Mouse (Mus musculus) thymus, adult 2 months (tissue): ENCODE measurements at regions not wholly inside any gene's neighbourhood (a gene's known extent, or its start where the extent isn't known, plus 50 kb on each side); places are given as distances from the start of the nearest gene placed in this dataset.

Experiments used
- DNase-seq: peaks from one replicate; pipeline ENCODE4 v3.0.0; 2021
- H3K27ac ChIP-seq: fragments of 200-500 bp; 2 replicates; pipeline ENCODE4 v1.5.1; 2012; ENCODE audit warnings: low read length, control low read depth; ENCODE audit not compliant: control insufficient read depth, insufficient read depth
- H3K27me3 ChIP-seq: fragments of 200-500 bp; 2 replicates; pipeline ENCODE4 v1.6.1; 2012; ENCODE audit warnings: mild to moderate bottlenecking, low read length, moderate library complexity, mixed read lengths; ENCODE audit not compliant: control insufficient read depth, insufficient read depth
- H3K36me3 ChIP-seq: fragments of 200-500 bp; 2 replicates; pipeline ENCODE4 v1.6.1; 2012; ENCODE audit warnings: mild to moderate bottlenecking, low read length, moderate library complexity; ENCODE audit not compliant: control insufficient read depth, insufficient read depth
- H3K4me1 ChIP-seq: fragments of 200-500 bp; replicated peaks from 2 replicates; pipeline ENCODE4 v1.6.1; 2012; ENCODE audit warnings: low read length; ENCODE audit not compliant: control insufficient read depth, insufficient read depth
- H3K4me3 ChIP-seq: fragments of 200-500 bp; 2 replicates; pipeline ENCODE4 v1.5.1; 2012; ENCODE audit warnings: mild to moderate bottlenecking, low read length, control low read depth, moderate library complexity; ENCODE audit not compliant: control insufficient read depth, insufficient read depth
- CTCF ChIP-seq: fragments of 200-500 bp; IDR thresholded peaks from 2 replicates; pipeline ENCODE4 v1.5.1; 2012; ENCODE audit warnings: mild to moderate bottlenecking, control low read depth, low read length, moderate library complexity, borderline replicate concordance; ENCODE audit not compliant: control insufficient read depth, poor library complexity, insufficient read depth; ENCODE audit errors: extremely low read depth
- POLR2A ChIP-seq: fragments of 200-500 bp; IDR thresholded peaks from 2 replicates; pipeline ENCODE4 v1.6.1; 2012; ENCODE audit warnings: mild to moderate bottlenecking, low read length, control low read depth, moderate library complexity; ENCODE audit not compliant: control insufficient read depth, poor library complexity, insufficient read depth; ENCODE audit errors: extremely low read depth
- WGBS: fragments of 180-500 bp; shearing (Covaris S2); methylation state at CpG from one replicate; pipeline ENCODE4 v1.1.7; 2018; 5-methylcytosine and 5-hydroxymethylcytosine counted together

GRCm38 (mm10) chr4:106214170-106214569 is 101.8 kb upstream of the Usp24 start:
- DNase-seq, result no peak
- TF ChIP-seq CTCF, result no peak
- TF ChIP-seq POLR2A, result no peak
- no peaks in the 10 kb centered on the region for H3K36me3 ChIP-seq
- WGBS, result 84% methylated on average over 5 of the region's 5 CpGs
- H3K4me3 ChIP-seq, result no peak overlapping the region
- H3K4me1 ChIP-seq, result no peaks in the 10 kb centered on the region
- H3K27ac ChIP-seq, result no peak overlapping the region
- H3K27me3 ChIP-seq, result no peaks in the 10 kb centered on the region

GRCm38 (mm10) chr4:106220621-106221020 is 95.4 kb upstream of the Usp24 start:
- H3K36me3 ChIP-seq, result no peaks in the 10 kb centered on the region
- peaks cover 3% of the 10 kb centered on the region; the same call in 1 of the 2 replicates for H3K4me1 ChIP-seq
- WGBS, result 94% methylated on average over 9 of the region's 9 CpGs
- no peak overlapping the region for H3K27ac ChIP-seq
- no peak overlapping the region for H3K4me3 ChIP-seq
- DNase-seq, result no peak
- no peaks in the 10 kb centered on the region for H3K27me3 ChIP-seq
- TF ChIP-seq POLR2A (no peak), CTCF (no peak)

DNA sequence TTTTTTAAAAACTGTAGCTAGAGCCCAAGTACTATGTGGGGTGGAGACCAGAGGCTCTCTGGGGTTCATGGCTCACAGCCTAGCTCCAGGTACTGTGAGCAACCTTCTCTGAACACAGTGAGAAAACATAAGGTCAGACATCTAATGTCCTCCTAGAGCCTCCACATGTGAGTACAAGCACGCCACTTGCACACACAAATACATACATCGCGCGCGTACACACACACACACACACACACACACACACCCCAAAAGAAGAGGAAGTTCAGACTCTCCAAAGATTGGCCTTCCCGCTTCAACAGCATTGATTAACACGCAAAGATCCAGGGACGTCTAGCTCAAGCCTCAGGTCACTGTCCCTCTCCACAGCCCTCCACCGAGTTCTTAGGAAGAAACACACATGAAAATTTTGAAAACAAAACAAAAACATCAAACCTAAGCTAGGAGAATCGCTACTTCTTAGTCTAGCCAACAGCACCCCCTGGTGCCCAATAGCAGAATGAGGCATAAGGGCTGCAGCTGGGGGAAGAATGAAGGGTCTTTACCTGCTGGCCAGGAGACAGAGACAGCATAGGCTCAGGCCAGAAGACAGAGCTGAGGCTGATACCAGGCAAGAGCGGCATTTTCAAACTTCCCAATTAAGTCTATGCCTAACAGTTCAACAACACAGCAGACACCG is 90.7 kb upstream of the Usp24 start:
- Histone ChIP-seq H3K27ac (no peak overlapping the region), H3K4me3 (peak overlapping the region; percentile 23), H3K4me1 (peaks cover 3% of the 10 kb centered on the region; the same call in 1 of the 2 replicates), H3K36me3 (no peaks in the 10 kb centered on the region), H3K27me3 (no peaks in the 10 kb centered on the region)
- 15% methylated on average over 12 of the region's 12 CpGs for whole genome bisulfite sequencing
- peak; percentile 53 for DNase-seq
- TF ChIP-seq POLR2A (no peak), CTCF (no peak; the same call in 1 of the 2 replicates)

DNA sequence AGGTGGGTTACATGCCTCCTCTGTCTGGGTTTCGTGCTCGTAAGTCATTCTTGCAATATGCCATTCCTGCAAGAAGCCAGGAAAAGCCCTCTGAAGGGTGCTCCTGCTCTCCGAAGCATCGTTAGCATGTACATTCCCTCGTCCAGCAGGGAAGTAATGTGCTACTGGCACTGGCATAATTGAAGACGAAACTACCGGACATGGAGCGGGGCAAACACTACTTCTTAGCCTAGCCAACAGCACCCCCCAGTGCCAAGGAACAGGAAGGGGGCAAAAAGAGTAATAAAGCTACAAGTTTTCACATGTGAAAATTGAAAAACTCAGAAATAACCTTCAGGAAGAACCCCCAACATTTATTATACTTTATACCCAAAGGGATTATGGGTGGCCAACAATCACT is 88.6 kb upstream of the Usp24 start:
- no peak for DNase-seq
- Histone ChIP-seq H3K27me3 (no peaks in the 10 kb centered on the region), H3K36me3 (no peaks in the 10 kb centered on the region), H3K4me3 (no peak overlapping the region), H3K27ac (no peak overlapping the region), H3K4me1 (peaks cover 5% of the 10 kb centered on the region)
- WGBS, result 91% methylated on average over 8 of the region's 8 CpGs
- TF ChIP-seq CTCF (no peak), POLR2A (no peak)

DNA sequence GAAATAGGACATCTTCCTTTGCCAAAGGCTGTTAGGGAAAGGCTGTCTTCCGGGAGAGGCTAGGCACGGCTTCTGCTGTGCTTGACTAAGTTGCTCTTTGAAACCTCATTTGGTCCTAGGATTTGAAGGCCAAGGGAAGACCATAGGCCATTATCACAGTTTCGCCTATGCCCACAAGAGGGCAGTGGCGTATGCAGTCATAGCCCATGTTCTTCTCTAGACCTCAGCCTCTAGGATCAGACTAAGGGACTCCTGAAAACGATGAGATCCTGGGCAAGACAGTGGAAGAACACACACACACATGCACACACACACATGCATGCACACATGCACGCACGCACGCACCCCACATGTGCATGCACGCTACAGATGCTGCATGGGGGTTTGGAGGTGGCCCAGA is 87.5 kb upstream of the Usp24 start:
- Histone ChIP-seq H3K4me1 (peaks cover 10% of the 10 kb centered on the region), H3K4me3 (no peak overlapping the region), H3K36me3 (no peaks in the 10 kb centered on the region), H3K27ac (no peak overlapping the region), H3K27me3 (no peaks in the 10 kb centered on the region)
- 44% methylated on average over 9 of the region's 9 CpGs for WGBS
- DNase-seq, result peak; percentile 60
- TF ChIP-seq CTCF (no peak), POLR2A (no peak)

DNA sequence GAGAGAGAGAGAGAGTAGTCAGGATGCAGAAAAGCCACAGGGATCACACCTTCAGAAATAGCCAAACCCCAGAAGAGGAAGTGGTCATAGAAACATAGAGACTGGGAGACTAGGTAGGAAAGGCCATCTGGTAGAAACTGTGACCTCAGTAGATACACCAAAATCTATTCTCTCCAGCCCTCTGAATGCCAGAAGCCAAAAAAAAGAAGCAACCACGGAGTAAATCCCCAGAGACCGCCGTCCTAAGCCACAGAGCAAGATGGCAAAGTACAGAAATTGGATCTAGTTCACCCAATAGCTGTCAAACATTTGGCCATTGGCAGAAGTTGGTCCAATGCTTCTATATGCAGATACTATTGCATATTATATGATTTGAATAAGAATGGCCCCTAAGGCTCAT is 86.5 kb upstream of the Usp24 start:
- no peaks in the 10 kb centered on the region for H3K36me3 ChIP-seq
- 22% methylated on average over 3 of the region's 3 CpGs for WGBS
- no peaks in the 10 kb centered on the region for H3K27me3 ChIP-seq
- no peak for TF ChIP-seq POLR2A
- no peak for TF ChIP-seq CTCF
- no peak for DNase-seq
- H3K27ac ChIP-seq, result no peak overlapping the region
- peaks cover 10% of the 10 kb centered on the region for H3K4me1 ChIP-seq
- no peak overlapping the region for H3K4me3 ChIP-seq
